Mouse (Mus musculus) forebrain, embryonic 14.5 days (tissue): ENCODE measurements around the gene Prim1. TPM values are rescaled to one million over a fixed set of nuclear protein-coding genes. Genes with fewer than 3 reads are reported as not detected.
A peak's percentile ranks its signal among the peaks of the same experiment; 100 is the strongest.
"Not testable (repeated sequence)": the region's sequence is repeated elsewhere in the genome, so short reads cannot be mapped to it uniquely, and the experiment has no call there.

Experiments used
- ATAC-seq: fragments of 200-750 bp; cut with Nextera tagmentation; 2 replicates; pipeline ENCODE4 v1.8.0; 2017; ENCODE audit warnings: mild to moderate bottlenecking, moderate library complexity
- DNase-seq: peaks from one replicate; pipeline ENCODE4 v3.0.0-alpha.2; 2015; ENCODE audit warnings: low spot score
- H3K27ac ChIP-seq: fragments of 300-500 bp; sonication (generic); 2 replicates; pipeline ENCODE4 v1.5.1; 2014; ENCODE audit warnings: low read depth, mild to moderate bottlenecking, control low read depth, low read length, moderate library complexity
- H3K27me3 ChIP-seq: fragments of 300-500 bp; sonication (generic); replicated peaks from 2 replicates; pipeline ENCODE4 v1.6.1; 2014; ENCODE audit warnings: low read length, control low read depth, mixed read lengths; ENCODE audit not compliant: control insufficient read depth, insufficient read depth
- H3K36me3 ChIP-seq: fragments of 300-500 bp; sonication (generic); 2 replicates; pipeline ENCODE4 v1.6.1; 2014; ENCODE audit warnings: low read length, control low read depth; ENCODE audit not compliant: control insufficient read depth, insufficient read depth
- H3K4me1 ChIP-seq: fragments of 300-500 bp; sonication (generic); 2 replicates; pipeline ENCODE4 v1.6.1; 2014; ENCODE audit warnings: antibody characterized with exemption, low read length, control low read depth; ENCODE audit not compliant: control insufficient read depth, insufficient read depth
- H3K4me2 ChIP-seq: fragments of 300-500 bp; sonication (generic); 2 replicates; pipeline ENCODE4 v1.6.1; 2014; ENCODE audit warnings: mild to moderate bottlenecking, control low read depth, low read length
- H3K4me3 ChIP-seq: fragments of 300-500 bp; sonication (generic); 2 replicates; pipeline ENCODE4 v1.5.1; 2014; ENCODE audit warnings: low read depth, low read length, control low read depth
- H3K9ac ChIP-seq: fragments of 300-500 bp; sonication (generic); 2 replicates; pipeline ENCODE4 v1.6.1; 2014; ENCODE audit warnings: mild to moderate bottlenecking, low read length, control low read depth, moderate library complexity
- H3K9me3 ChIP-seq: fragments of 300-500 bp; sonication (generic); replicated peaks from 2 replicates; pipeline ENCODE4 v1.6.1; 2016; ENCODE audit warnings: low read length, control low read depth, mixed read lengths; ENCODE audit not compliant: control insufficient read depth
- WGBS: fragments of 180-500 bp; shearing (Covaris S2); extraction: QIAGEN DNeasy Blood & Tissue Kit; methylation state at CpG from one replicate; pipeline ENCODE4 v1.1.7; 2014; 5-methylcytosine and 5-hydroxymethylcytosine counted together
- polyA plus RNA-seq: library from polyadenylated mRNA; unstranded; fragments of >200 nt; fragmentation: Nextera tagmentation; extraction: Ambion mirVana; gene quantifications from 2 replicates; pipeline ENCODE4 v1.2.1, GENCODE M21; 2014

Gene Prim1
- polyA plus RNA-seq, 1 experiment from 2014 or later, result 71.6 TPM

GRCm38 (mm10) chr10:128042466-128042865 is 27.5 kb downstream of the Prim1 start:
- Histone ChIP-seq H3K4me1 (peaks cover 8% of the 10 kb centered on the region), H3K9ac (no peak overlapping the region), H3K27me3 (no peaks in the 10 kb centered on the region), H3K36me3 (peaks cover 86% of the 10 kb centered on the region), H3K9me3 (no peaks in the 10 kb centered on the region), H3K27ac (no peak overlapping the region), H3K4me3 (no peak overlapping the region), H3K4me2 (no peak overlapping the region)
- WGBS, result 94% methylated on average over 3 of the region's 3 CpGs
- DNase-seq, result no peak
- no peak for ATAC-seq

GRCm38 (mm10) chr10:128043041-128043835 is 28.3 kb downstream of the Prim1 start:
- ATAC-seq (no peak), DNase-seq (no peak)
- no peak overlapping the region for H3K4me3 ChIP-seq
- 0 out of 2 replicates have a peak, but pooled peaks cover 2% of the 10 kb centered on the region for H3K4me1 ChIP-seq
- H3K4me2 ChIP-seq, result no peak overlapping the region
- WGBS, result 72% methylated on average over 3 of the region's 3 CpGs
- H3K36me3 ChIP-seq, result peaks cover 94% of the 10 kb centered on the region
- H3K9me3 ChIP-seq, result no peaks in the 10 kb centered on the region
- H3K27ac ChIP-seq, result no peak overlapping the region
- H3K27me3 ChIP-seq, result no peaks in the 10 kb centered on the region
- H3K9ac ChIP-seq, result no peak overlapping the region

GRCm38 (mm10) chr10:128048157-128048556 is 33.2 kb downstream of the Prim1 start:
- DNase-seq, result no peak
- Histone ChIP-seq H3K4me2 (no peak overlapping the region), H3K27ac (no peak overlapping the region), H3K27me3 (no peaks in the 10 kb centered on the region), H3K36me3 (peaks cover 75% of the 10 kb centered on the region), H3K9ac (no peak overlapping the region), H3K4me1 (no peaks in the 10 kb centered on the region), H3K4me3 (no peak overlapping the region), H3K9me3 (no peaks in the 10 kb centered on the region)
- no peak for ATAC-seq
- WGBS, result 79% methylated on average over 8 of the region's 8 CpGs

GRCm38 (mm10) chr10:128049741-128050140 is 34.8 kb downstream of the Prim1 start:
- no peak overlapping the region for H3K4me3 ChIP-seq
- H3K36me3 ChIP-seq, result peaks cover 59% of the 10 kb centered on the region
- H3K9ac ChIP-seq, result no peak overlapping the region
- DNase-seq, result no peak
- H3K4me1 ChIP-seq, result no peaks in the 10 kb centered on the region
- H3K4me2 ChIP-seq, result no peak overlapping the region
- 95% methylated on average over 2 of the region's 2 CpGs for WGBS
- no peaks in the 10 kb centered on the region for H3K9me3 ChIP-seq
- H3K27ac ChIP-seq, result no peak overlapping the region
- no peak for ATAC-seq
- no peaks in the 10 kb centered on the region for H3K27me3 ChIP-seq

GRCm38 (mm10) chr10:128050355-128050754 is 35.4 kb downstream of the Prim1 start:
- Histone ChIP-seq H3K4me3 (no peak overlapping the region), H3K9me3 (no peaks in the 10 kb centered on the region), H3K4me2 (no peak overlapping the region), H3K27me3 (no peaks in the 10 kb centered on the region), H3K27ac (no peak overlapping the region), H3K36me3 (peaks cover 54% of the 10 kb centered on the region), H3K9ac (no peak overlapping the region), H3K4me1 (no peaks in the 10 kb centered on the region)
- no peak for DNase-seq
- no peak for ATAC-seq
- WGBS, result 85% methylated on average over 2 of the region's 2 CpGs

GRCm38 (mm10) chr10:128051589-128051988 is 36.6 kb downstream of the Prim1 start:
- no peaks in the 10 kb centered on the region for H3K27me3 ChIP-seq
- H3K4me2 ChIP-seq, result no peak overlapping the region
- no peak for DNase-seq
- H3K36me3 ChIP-seq, result peaks cover 42% of the 10 kb centered on the region
- H3K9ac ChIP-seq, result no peak overlapping the region
- no peaks in the 10 kb centered on the region for H3K9me3 ChIP-seq
- H3K27ac ChIP-seq, result no peak overlapping the region
- WGBS, result 95% methylated on average over 5 of the region's 5 CpGs
- H3K4me3 ChIP-seq, result no peak overlapping the region
- no peaks in the 10 kb centered on the region for H3K4me1 ChIP-seq
- ATAC-seq, result no peak

- 100% methylated on average over 1 of the region's 2 CpGs for WGBS
- peaks cover 37% of the 10 kb centered on the region for H3K36me3 ChIP-seq
- H3K27ac ChIP-seq, H3K9ac ChIP-seq, H3K27me3 ChIP-seq, ATAC-seq, H3K4me1 ChIP-seq, H3K9me3 ChIP-seq, DNase-seq, H3K4me2 ChIP-seq, H3K4me3 ChIP-seq: not testable (repeated sequence)
Observed at GRCm38 (mm10) chr10:128052136-128052535, 37.2 kb downstream of the Prim1 start.

GRCm38 (mm10) chr10:128053001-128053400 is 38.0 kb downstream of the Prim1 start:
- Histone ChIP-seq H3K36me3 (peaks cover 29% of the 10 kb centered on the region), H3K27me3 (no peaks in the 10 kb centered on the region), H3K4me3 (no peak overlapping the region), H3K9ac (no peak overlapping the region), H3K9me3 (no peaks in the 10 kb centered on the region), H3K4me2 (no peak overlapping the region), H3K27ac (no peak overlapping the region), H3K4me1 (0 out of 2 replicates have a peak, but pooled peaks cover 3% of the 10 kb centered on the region)
- no peak for DNase-seq
- no peak for ATAC-seq
- WGBS, result 95% methylated on average over 8 of the region's 8 CpGs

GRCm38 (mm10) chr10:128058184-128058583 is 43.2 kb downstream of the Prim1 start:
- H3K27me3 ChIP-seq, result no peaks in the 10 kb centered on the region
- H3K27ac ChIP-seq, result peak overlapping the region; percentile 99
- H3K4me3 ChIP-seq, result peak overlapping the region; percentile 89
- peaks cover 14% of the 10 kb centered on the region for H3K4me1 ChIP-seq
- DNase-seq (no peak), ATAC-seq (peak; percentile 36; the same call in 1 of the 2 replicates)
- peak overlapping the region; percentile 89 for H3K9ac ChIP-seq
- H3K9me3 ChIP-seq, result no peaks in the 10 kb centered on the region
- H3K4me2 ChIP-seq, result peak overlapping the region; percentile 82
- under 1% methylated on average over 18 of the region's 18 CpGs for WGBS
- no peaks in the 10 kb centered on the region for H3K36me3 ChIP-seq
